ENCODE assay signal across 20 mouse cellular contexts in the genomic region with DNA sequence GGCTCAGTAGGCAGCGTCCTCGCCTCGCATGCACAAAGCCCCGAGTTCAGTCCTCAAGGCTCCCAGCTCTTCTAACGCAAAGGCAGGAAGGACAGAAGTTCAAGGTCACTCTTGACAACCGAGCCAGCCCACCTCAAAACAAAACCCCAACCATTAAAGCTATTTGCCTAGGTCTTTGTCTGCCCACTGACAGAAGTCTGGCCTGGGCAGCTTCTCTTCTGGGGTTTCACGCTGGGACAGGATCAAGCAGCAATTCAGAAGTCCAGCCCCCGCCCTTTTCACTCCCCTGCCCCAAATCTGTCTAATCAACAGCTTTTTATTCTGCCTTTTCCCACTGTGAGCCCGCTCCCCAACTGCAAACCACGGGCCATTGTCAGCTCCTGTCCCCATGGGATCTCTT.
DNase-seq lines count a peak whose midpoint lies in the region; ATAC-seq lines count a peak whose summit lies in the region.
"Had no signal": no experiment of that assay in that cellular context is flagged by ENCODE, and none has a peak within 500 bp of the region (broad histone marks: within the 10 kb centered on the region; RNA-seq: fewer than 3 reads in every experiment).

No protein-coding gene starts in this region.

- H3K36me3 ChIP-seq in hindbrain, embryonic 10.5 days, result no peaks in the 10 kb centered on the region
- no peaks in the 10 kb centered on the region for H3K36me3 ChIP-seq in hindbrain, embryonic 11.5 days (ENCODE audit: control insufficient read depth, insufficient read depth, low read length)
- H3K36me3 ChIP-seq in hindbrain, embryonic 12.5 days, result no peaks in the 10 kb centered on the region
- no peaks in the 10 kb centered on the region for H3K36me3 ChIP-seq in midbrain, embryonic 14.5 days (ENCODE audit: control insufficient read depth, insufficient read depth, low read length)
- H3K36me3 ChIP-seq: heart, embryonic 13.5 days; intestine, embryonic 15.5 days had no signal

- 53% methylated on average over 10 of the region's 10 CpGs for WGBS in hindbrain, embryonic 10.5 days
- WGBS in hindbrain, embryonic 11.5 days, result 58% methylated on average over 10 of the region's 10 CpGs
- 40% methylated on average over 10 of the region's 10 CpGs for WGBS in hindbrain, embryonic 12.5 days
- WGBS in midbrain, embryonic 14.5 days, result 20% methylated on average over 10 of the region's 10 CpGs

- DNase-seq in hindbrain, embryonic 10.5 days (ENCODE audit: low spot score), result no peak
- DNase-seq in hindbrain, embryonic 11.5 days (ENCODE audit: low spot score), result no peak
- peak; percentile 95 for DNase-seq in R1 (ENCODE audit: low read depth, low spot score)
- peak; percentile 44 for DNase-seq in midbrain, embryonic 14.5 days
- DNase-seq in retina, postnatal 1 day, result no peak
- DNase-seq in gastrocnemius, postnatal 14 days, result no peak
- DNase-seq: adrenal gland, postnatal 25 days; cerebellum, adult 11-12 months; cerebellum, postnatal 25 days; heart, adult 18-20 months; kidney, adult 9 months; kidney, postnatal 36 days; lung, adult 18-20 months; lung, postnatal 14 days had no signal

- H3K4me3 ChIP-seq in hindbrain, embryonic 10.5 days, result no peak overlapping the region
- H3K4me3 ChIP-seq in hindbrain, embryonic 11.5 days (ENCODE audit: low read depth, low read length), result no peak overlapping the region
- no peak overlapping the region for H3K4me3 ChIP-seq in hindbrain, embryonic 12.5 days
- H3K4me3 ChIP-seq in midbrain, embryonic 14.5 days (replicated peaks; ENCODE audit: low read depth, low read length), result no peak overlapping the region
- H3K4me3 ChIP-seq: heart, embryonic 13.5 days; intestine, embryonic 15.5 days had no signal

- H3K9ac ChIP-seq in hindbrain, embryonic 11.5 days (ENCODE audit: low read depth, low read length), result no peak overlapping the region
- H3K9ac ChIP-seq in hindbrain, embryonic 12.5 days, result no peak overlapping the region
- no peak overlapping the region for H3K9ac ChIP-seq in midbrain, embryonic 14.5 days (replicated peaks; ENCODE audit: low read length)
- H3K9ac ChIP-seq: heart, embryonic 13.5 days; intestine, embryonic 15.5 days had no signal

- ATAC-seq in hindbrain, embryonic 11.5 days (ENCODE audit: low FRiP score), result no peak
- ATAC-seq in hindbrain, embryonic 12.5 days (ENCODE audit: low FRiP score), result no peak
- no peak for ATAC-seq in midbrain, embryonic 14.5 days (ENCODE audit: low FRiP score, low TSS enrichment)
- ATAC-seq in CD4-positive, CD25-positive, alpha-beta regulatory T cell, adult 4 months, result no peak
- ATAC-seq: intestine, embryonic 15.5 days had no signal

- peak overlapping the region; percentile 9; the same call in 1 of the 2 replicates for H3K27ac ChIP-seq in hindbrain, embryonic 10.5 days
- no peak overlapping the region for H3K27ac ChIP-seq in hindbrain, embryonic 11.5 days (ENCODE audit: low read depth, low read length)
- no peak overlapping the region for H3K27ac ChIP-seq in hindbrain, embryonic 12.5 days
- 0 out of 2 replicates have a peak overlapping the region, but pooled peaks have one; percentile 1 for H3K27ac ChIP-seq in midbrain, embryonic 14.5 days (replicated peaks; ENCODE audit: low read depth, low read length)
- H3K27ac ChIP-seq: heart, embryonic 13.5 days; intestine, embryonic 15.5 days; stomach, postnatal 0 days had no signal

- intact Hi-C loops in gastrocnemius, postnatal 14 days (cut with DNase I; ENCODE audit: low total_unique reads), result loop anchor here (5.0 kb wide), 2 partner anchors 173 to 278 kb away; no protein-coding TSS in a partner anchor

- peaks cover 33% of the 10 kb centered on the region for H3K27me3 ChIP-seq in hindbrain, embryonic 10.5 days (ENCODE audit: insufficient read depth, poor library complexity, severe bottlenecking)
- peaks cover 7% of the 10 kb centered on the region for H3K27me3 ChIP-seq in hindbrain, embryonic 11.5 days (ENCODE audit: control insufficient read depth, insufficient read depth, low read length)
- peaks cover 15% of the 10 kb centered on the region for H3K27me3 ChIP-seq in hindbrain, embryonic 12.5 days
- no peaks in the 10 kb centered on the region for H3K27me3 ChIP-seq in midbrain, embryonic 14.5 days (ENCODE audit: control insufficient read depth, insufficient read depth, low read length)

- H3K9me3 ChIP-seq in hindbrain, embryonic 10.5 days, result no peaks in the 10 kb centered on the region
- H3K9me3 ChIP-seq in hindbrain, embryonic 11.5 days (ENCODE audit: control insufficient read depth, low read length), result no peaks in the 10 kb centered on the region
- H3K9me3 ChIP-seq in hindbrain, embryonic 12.5 days (replicated peaks), result no peaks in the 10 kb centered on the region
- H3K9me3 ChIP-seq in midbrain, embryonic 14.5 days (ENCODE audit: control insufficient read depth, low read length), result no peaks in the 10 kb centered on the region; the same call in 1 of the 2 replicates
- H3K9me3 ChIP-seq: heart, embryonic 13.5 days; intestine, embryonic 15.5 days had no signal

- no peak overlapping the region for H3K4me2 ChIP-seq in hindbrain, embryonic 11.5 days (replicated peaks; ENCODE audit: low read depth, low read length)
- H3K4me2 ChIP-seq in hindbrain, embryonic 12.5 days (replicated peaks), result 0 out of 2 replicates have a peak overlapping the region, but pooled peaks have one; percentile 6
- H3K4me2 ChIP-seq in midbrain, embryonic 14.5 days (ENCODE audit: low read length), result peak overlapping the region; percentile 17; the same call in 1 of the 2 replicates
- H3K4me2 ChIP-seq: heart, embryonic 13.5 days; intestine, embryonic 15.5 days; liver, embryonic 11.5 days had no signal

- H3K4me1 ChIP-seq in hindbrain, embryonic 10.5 days (replicated peaks), result peaks cover 35% of the 10 kb centered on the region
- peaks cover 2% of the 10 kb centered on the region; the same call in 1 of the 2 replicates for H3K4me1 ChIP-seq in hindbrain, embryonic 11.5 days (replicated peaks; ENCODE audit: control insufficient read depth, insufficient read depth, low read length)
- peaks cover 43% of the 10 kb centered on the region for H3K4me1 ChIP-seq in hindbrain, embryonic 12.5 days
- H3K4me1 ChIP-seq in midbrain, embryonic 14.5 days (ENCODE audit: control insufficient read depth, insufficient read depth, low read length), result peaks cover 30% of the 10 kb centered on the region
- H3K4me1 ChIP-seq: intestine, embryonic 15.5 days had no signal

Comparison
In these comparisons a context has a peak if more than half of its experiments do, and no peak if none do; other contexts are left out.
1. H3K27ac ChIP-seq: peak in hindbrain, embryonic 10.5 days (single experiment) and midbrain, embryonic 14.5 days (single experiment); none in hindbrain, embryonic 11.5 days (single experiment) and hindbrain, embryonic 12.5 days (single experiment).
2. DNase-seq: peak in R1 (single experiment) and midbrain, embryonic 14.5 days (single experiment); none in hindbrain, embryonic 10.5 days (single experiment), hindbrain, embryonic 11.5 days (single experiment), retina, postnatal 1 day (single experiment) and gastrocnemius, postnatal 14 days (single experiment).